Mouse (Mus musculus) CH12.LX (cell line): ENCODE results near the gene Cyth3. TPM values are rescaled to one million over a fixed set of nuclear protein-coding genes. Genes with fewer than 3 reads are reported as not detected.

Experiments used
- DNase-seq: peaks from one replicate; pipeline ENCODE4 v3.0.0-alpha.2; 2013; ENCODE audit errors: extremely low read depth
- H3K27ac ChIP-seq: 2 replicates; pipeline ENCODE4 v1.5.1; 2012; ENCODE audit warnings: low read depth, mild to moderate bottlenecking, control low read depth, moderate library complexity; ENCODE audit not compliant: insufficient read depth
- H3K27me3 ChIP-seq: replicated peaks from 2 replicates; pipeline ENCODE3; 2012; ENCODE audit warnings: inconsistent platforms
- H3K36me3 ChIP-seq, 2 experiments: replicated peaks in 1 of 2; 2 replicates each; pipeline versions ENCODE3 to v1.6.1; 2012; ENCODE audit warnings: inconsistent platforms in 1 of 2, low read length in 1 of 2, mild to moderate bottlenecking in 1 of 2, mixed read lengths in 1 of 2, moderate library complexity in 1 of 2; ENCODE audit not compliant: control insufficient read depth in 1 of 2, insufficient read depth in 1 of 2
- H3K4me1 ChIP-seq, 2 experiments: 2 replicates each; pipeline ENCODE4 v1.6.1; 2012; ENCODE audit warnings: inconsistent platforms in 1 of 2, moderate library complexity in 1 of 2; ENCODE audit not compliant: insufficient read depth in 2 of 2, control insufficient read depth in 1 of 2
- H3K4me2 ChIP-seq: 2 replicates; pipeline ENCODE4 v1.6.1; 2012; ENCODE audit warnings: low read depth, mild to moderate bottlenecking, control low read depth; ENCODE audit not compliant: poor library complexity, insufficient read depth, severe bottlenecking
- H3K4me3 ChIP-seq, 3 experiments: fragments of 150-350 bp in 1 of 3; sonication (generic) in 1 of 3; replicated peaks in 1 of 3; 2 replicates each; pipeline versions ENCODE3 to v1.5.1; 2011 to 2012; ENCODE audit warnings: low read depth in 2 of 3, low read length in 2 of 3, mild to moderate bottlenecking in 2 of 3, moderate library complexity in 2 of 3, control low read depth in 1 of 3, improper control_type of control experiment in 1 of 3, inconsistent platforms in 1 of 3, mixed read lengths in 1 of 3; ENCODE audit not compliant: poor library complexity in 1 of 3
- H3K79me2 ChIP-seq: replicated peaks from 2 replicates; pipeline ENCODE4 v1.6.1; 2012; ENCODE audit warnings: mild to moderate bottlenecking, moderate library complexity; ENCODE audit not compliant: control insufficient read depth, poor library complexity, insufficient read depth, severe bottlenecking; ENCODE audit errors: extremely low read depth
- H3K9ac ChIP-seq: 2 replicates; pipeline ENCODE4 v1.6.1; 2012; ENCODE audit warnings: low read depth, mild to moderate bottlenecking, control low read depth, moderate library complexity; ENCODE audit not compliant: insufficient read depth
- H3K9me3 ChIP-seq: replicated peaks from 2 replicates; pipeline ENCODE3; 2012; ENCODE audit warnings: low read length, inconsistent platforms, mixed read lengths
- BHLHE40 ChIP-seq: IDR thresholded peaks from 2 replicates; pipeline ENCODE4 v1.6.1; 2011; ENCODE audit warnings: mild to moderate bottlenecking, low read depth, low read length, improper control_type of control experiment
- CTCF ChIP-seq, 2 experiments: IDR thresholded peaks in 1 of 2; conservative IDR thresholded peaks in 1 of 2; 2 replicates each; pipeline ENCODE4 v1.5.1; 2011 to 2012; ENCODE audit warnings: low read depth in 2 of 2, low read length in 2 of 2, improper control_type of control experiment in 1 of 2, inconsistent platforms in 1 of 2, mild to moderate bottlenecking in 1 of 2, moderate library complexity in 1 of 2
- ELF1 ChIP-seq: IDR thresholded peaks from 2 replicates; pipeline ENCODE4 v1.6.1; 2014; ENCODE audit warnings: low read depth, mild to moderate bottlenecking, inconsistent platforms, low read length, improper control_type of control experiment
- HCFC1 ChIP-seq: IDR thresholded peaks from 2 replicates; pipeline ENCODE4 v1.6.1; 2012; ENCODE audit warnings: low read depth, mild to moderate bottlenecking, inconsistent platforms, low read length, improper control_type of control experiment
- IRF4 ChIP-seq: IDR thresholded peaks from 2 replicates; pipeline ENCODE4 v1.6.1; 2014; ENCODE audit warnings: low read depth, mild to moderate bottlenecking, inconsistent platforms, low read length, improper control_type of control experiment
- JUN ChIP-seq: IDR thresholded peaks from 2 replicates; pipeline ENCODE4 v1.6.1; 2011; ENCODE audit warnings: low read depth, mild to moderate bottlenecking, low read length, improper control_type of control experiment, moderate library complexity; ENCODE audit not compliant: insufficient read depth
- KAT2A ChIP-seq: IDR thresholded peaks from 2 replicates; pipeline ENCODE4 v1.6.1; 2012; ENCODE audit warnings: low read length, improper control_type of control experiment, inconsistent platforms; ENCODE audit not compliant: insufficient replicate concordance
- MYC ChIP-seq: IDR thresholded peaks from 2 replicates; pipeline ENCODE4 v1.6.1; 2011; ENCODE audit warnings: low read depth, mild to moderate bottlenecking, improper control_type of control experiment, low read length
- NELFE ChIP-seq: IDR thresholded peaks from 2 replicates; pipeline ENCODE4 v1.6.1; 2011; ENCODE audit warnings: low read depth, low read length, improper control_type of control experiment
- NRF1 ChIP-seq: IDR thresholded peaks from 2 replicates; pipeline ENCODE4 v1.6.1; 2014; ENCODE audit warnings: low read depth, mild to moderate bottlenecking, inconsistent platforms, low read length, improper control_type of control experiment, moderate library complexity
- PAX5 ChIP-seq: IDR thresholded peaks from 2 replicates; pipeline ENCODE4 v1.6.1; 2012; ENCODE audit warnings: low read length, inconsistent platforms, mixed read lengths
- RCOR1 ChIP-seq: conservative IDR thresholded peaks from 2 replicates; pipeline ENCODE4 v1.6.1; 2012; ENCODE audit warnings: low read depth, mild to moderate bottlenecking, inconsistent platforms, low read length, improper control_type of control experiment
- TBP ChIP-seq: conservative IDR thresholded peaks from 2 replicates; pipeline ENCODE4 v1.6.1; 2011; ENCODE audit warnings: low read depth, low read length, improper control_type of control experiment
- TCF12 ChIP-seq: IDR thresholded peaks from 2 replicates; pipeline ENCODE4 v1.6.1; 2014; ENCODE audit warnings: low read depth, mild to moderate bottlenecking, inconsistent platforms, low read length, improper control_type of control experiment
- USF1 ChIP-seq: IDR thresholded peaks from 2 replicates; pipeline ENCODE4 v1.6.1; 2014; ENCODE audit warnings: low read depth, mild to moderate bottlenecking, inconsistent platforms, low read length, improper control_type of control experiment
- USF2 ChIP-seq: conservative IDR thresholded peaks from 2 replicates; pipeline ENCODE4 v1.6.1; 2011; ENCODE audit warnings: low read depth, low read length, improper control_type of control experiment
- ZMIZ1 ChIP-seq: IDR thresholded peaks from 2 replicates; pipeline ENCODE4 v1.6.1; 2012; ENCODE audit warnings: low read depth, mild to moderate bottlenecking, inconsistent platforms, low read length, improper control_type of control experiment
- ZNF384 ChIP-seq: IDR thresholded peaks from 2 replicates; pipeline ENCODE4 v1.6.1; 2012; ENCODE audit warnings: low read depth, low read length, improper control_type of control experiment, inconsistent platforms
- dilution Hi-C: fragments of 300-500 bp; cut with MboI; formaldehyde crosslinking; loops from 2 replicates; pipeline ENCODE4 v1.14.3; 2020; ENCODE audit warnings: low sequenced_read_pairs; ENCODE audit not compliant: extremely low pct_unique_long_range_greater_than_20kb, extremely low pct_ligation_motif_present
- in situ Hi-C: fragments of 300-500 bp; cut with MboI; formaldehyde crosslinking; loops from 3 replicates; pipeline ENCODE4 v1.14.3; 2019; ENCODE audit warnings: low sequenced_read_pairs, low pct_ligation_motif_present, low pct_unique_long_range_greater_than_20kb, mixed read lengths
- polyA plus RNA-seq: library from polyadenylated mRNA; unstranded; fragments of >175 nt; gene quantifications from 2 replicates; pipeline ENCODE4 v1.2.1, GENCODE M21; 2012; ENCODE audit warnings: low read depth; ENCODE audit not compliant: insufficient read length
- total RNA-seq, 2 experiments: library from RNA; depleted of rRNA; stranded (reverse); fragments of 300-350 nt in 1 of 2; fragments of >200 nt in 1 of 2; gene quantifications; 2 replicates each; pipeline ENCODE4 v1.2.3; 2012 to 2014

Cyth3 gene
- total and polyA plus RNA-seq, 3 experiments: 3.3 to 5.4 (median 4.8) TPM

- in situ Hi-C loops: no loop called here
- Histone ChIP-seq H3K4me2 (no peak overlapping the region), H3K79me2 (no peaks in the 10 kb centered on the region), H3K27ac (no peak overlapping the region), H3K36me3 (no peaks in the 10 kb centered on the region), H3K4me1 (no peaks in the 10 kb centered on the region), H3K4me3 (no peak overlapping the region), H3K9ac (no peak overlapping the region), H3K27me3 (no peaks in the 10 kb centered on the region), H3K9me3 (no peaks in the 10 kb centered on the region)
- DNase-seq: no peak
- dilution Hi-C loops: no loop called here
- no peak for TF ChIP-seq RCOR1
- TF ChIP-seq HCFC1: no peak
- TF ChIP-seq CTCF (conservative IDR thresholded peaks at IDR 0.05 in 1 of 2, IDR thresholded peaks at IDR 0.05 in 1 of 2; ENCODE audit: low read depth in 2 of 2, low read length in 2 of 2): no peak
- TF ChIP-seq ELF1: no peak
Measured at GRCm38 (mm10) chr5:143647412-143647811, 25.2 kb downstream of the Cyth3 start.

GRCm38 (mm10) chr5:143648058-143648457 lies 25.8 kb downstream of the Cyth3 start:
- DNase-seq: no peak
- H3K27me3 ChIP-seq: no peaks in the 10 kb centered on the region
- H3K4me3 ChIP-seq: no peak overlapping the region
- no peaks in the 10 kb centered on the region for H3K4me1 ChIP-seq
- TF ChIP-seq NELFE (no peak), IRF4 (no peak), TCF12 (no peak), MYC (no peak), TBP (no peak), RCOR1 (no peak), ZMIZ1 (no peak), ZNF384 (no peak), PAX5 (no peak), HCFC1 (no peak), BHLHE40 (no peak)
- in situ Hi-C loops: no loop called here
- no peak overlapping the region for H3K9ac ChIP-seq
- no peak overlapping the region for H3K27ac ChIP-seq
- no peaks in the 10 kb centered on the region for H3K36me3 ChIP-seq
- no peaks in the 10 kb centered on the region for H3K9me3 ChIP-seq
- no peak overlapping the region for H3K4me2 ChIP-seq
- dilution Hi-C loops: no loop called here
- no peaks in the 10 kb centered on the region for H3K79me2 ChIP-seq

- H3K79me2 ChIP-seq: no peaks in the 10 kb centered on the region
- no peaks in the 10 kb centered on the region for H3K36me3 ChIP-seq
- dilution Hi-C loops (no loop called here), in situ Hi-C loops (no loop called here)
- no peaks in the 10 kb centered on the region for H3K9me3 ChIP-seq
- H3K9ac ChIP-seq: no peak overlapping the region
- TF ChIP-seq JUN (no peak), PAX5 (no peak), RCOR1 (no peak), USF1 (no peak), NRF1 (no peak), USF2 (no peak), KAT2A (no peak)
- no peak for DNase-seq
- H3K27me3 ChIP-seq: no peaks in the 10 kb centered on the region
- H3K4me3 ChIP-seq: no peak overlapping the region
- H3K4me2 ChIP-seq: no peak overlapping the region
- H3K27ac ChIP-seq: no peak overlapping the region
- peaks cover 0 to 1% of the 10 kb centered on the region in 2 experiments; a peak in 2 of 4 replicates for H3K4me1 ChIP-seq
Measured at GRCm38 (mm10) chr5:143649168-143649567, 26.9 kb downstream of the Cyth3 start.
